Mouse (Mus musculus) forebrain, embryonic 15.5 days (tissue): ENCODE results near the gene Ergic1. TPM values are rescaled to one million over a fixed set of nuclear protein-coding genes. Genes with fewer than 3 reads are reported as not detected.

ENCODE experiments used
- ATAC-seq: fragments of 200-750 bp; cut with Nextera tagmentation; replicated peaks from 2 replicates; pipeline ENCODE4 v1.8.0; 2017; ENCODE audit warnings: mild to moderate bottlenecking, moderate TSS enrichment, moderate library complexity
- H3K27ac ChIP-seq: fragments of 300-500 bp; sonication (generic); replicated peaks from 2 replicates; pipeline ENCODE4 v1.5.1; 2015; ENCODE audit warnings: mild to moderate bottlenecking, inconsistent platforms
- H3K27me3 ChIP-seq: fragments of 300-500 bp; sonication (generic); 2 replicates; pipeline ENCODE4 v1.6.1; 2015; ENCODE audit warnings: inconsistent platforms
- H3K36me3 ChIP-seq: fragments of 300-500 bp; sonication (generic); 2 replicates; pipeline ENCODE4 v1.6.1; 2015; ENCODE audit warnings: mild to moderate bottlenecking, inconsistent platforms
- H3K4me1 ChIP-seq: fragments of 300-500 bp; sonication (generic); 2 replicates; pipeline ENCODE4 v1.6.1; 2015; ENCODE audit warnings: inconsistent platforms
- H3K4me2 ChIP-seq: fragments of 300-500 bp; sonication (generic); replicated peaks from 2 replicates; pipeline ENCODE4 v1.6.1; 2015; ENCODE audit warnings: mild to moderate bottlenecking, inconsistent platforms
- H3K4me3 ChIP-seq: fragments of 300-500 bp; sonication (generic); 2 replicates; pipeline ENCODE4 v1.5.1; 2015; ENCODE audit warnings: mild to moderate bottlenecking, inconsistent platforms
- H3K9ac ChIP-seq: fragments of 300-500 bp; sonication (generic); replicated peaks from 2 replicates; pipeline ENCODE4 v1.6.1; 2015; ENCODE audit warnings: mild to moderate bottlenecking, inconsistent platforms
- H3K9me3 ChIP-seq: fragments of 300-500 bp; sonication (generic); 2 replicates; pipeline ENCODE4 v1.6.1; 2016; ENCODE audit warnings: inconsistent platforms
- WGBS: fragments of 180-500 bp; shearing (Covaris S2); methylation state at CpG from one replicate; pipeline ENCODE4 v1.1.7; 2015; ENCODE audit warnings: mixed read lengths; 5-methylcytosine and 5-hydroxymethylcytosine counted together
- polyA plus RNA-seq: library from polyadenylated mRNA; unstranded; fragments of >200 nt; fragmentation: Nextera tagmentation; extraction: Ambion mirVana; gene quantifications from 2 replicates; pipeline ENCODE4 v1.2.1, GENCODE M21; 2015

Ergic1 gene
- polyA plus RNA-seq, 1 experiment from 2014 or later, result 98.7 TPM

DNA sequence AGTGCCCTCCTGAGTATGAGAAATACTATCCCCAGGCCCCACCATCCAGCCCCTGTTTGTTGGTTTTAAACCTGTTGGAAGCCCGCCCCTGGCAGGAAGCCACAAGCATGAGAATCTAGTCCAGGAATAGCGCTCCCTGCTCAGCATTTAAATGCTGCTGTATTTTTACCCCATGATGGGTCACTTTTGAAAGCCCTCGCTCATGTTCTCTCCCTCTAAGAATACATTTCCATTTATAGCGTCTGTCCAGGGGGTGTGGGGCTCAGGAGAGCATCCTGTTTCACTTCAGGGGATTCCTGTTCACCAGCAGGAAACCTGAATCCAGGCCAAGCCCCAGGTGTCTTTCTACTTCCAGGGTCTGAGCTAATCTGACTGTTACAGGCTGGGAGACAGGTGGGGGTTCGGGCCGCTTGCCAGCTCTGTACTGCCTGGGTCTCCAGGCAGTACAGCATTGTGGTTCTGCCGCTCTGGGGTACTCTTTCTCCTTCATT lies 34.9 kb downstream of the Ergic1 start:
- H3K27ac ChIP-seq, result peak overlapping the region; percentile 69
- 34% methylated on average over 7 of the region's 7 CpGs for WGBS

GRCm38 (mm10) chr17:26596856-26597481 lies 35.7 kb downstream of the Ergic1 start:
- H3K9ac ChIP-seq, result no peak overlapping the region
- no peaks in the 10 kb centered on the region for H3K27me3 ChIP-seq
- no peaks in the 10 kb centered on the region for H3K36me3 ChIP-seq
- peaks cover 27% of the 10 kb centered on the region for H3K4me1 ChIP-seq
- no peak overlapping the region for H3K4me2 ChIP-seq
- 79% methylated on average over 6 of the region's 6 CpGs for WGBS
- H3K27ac ChIP-seq, result peak overlapping the region; percentile 69
- ATAC-seq, result no peak
- no peaks in the 10 kb centered on the region for H3K9me3 ChIP-seq
- H3K4me3 ChIP-seq, result no peak overlapping the region

More for the DNA sequence above, 34.9 kb downstream of the Ergic1 start:
- no peaks in the 10 kb centered on the region for H3K27me3 ChIP-seq
- no peaks in the 10 kb centered on the region for H3K36me3 ChIP-seq
- no peak overlapping the region for H3K4me3 ChIP-seq
- no peak overlapping the region for H3K9ac ChIP-seq
- H3K4me2 ChIP-seq, result no peak overlapping the region
- H3K4me1 ChIP-seq, result peaks cover 19% of the 10 kb centered on the region
- peak; percentile 60; the same call in 1 of the 2 replicates for ATAC-seq
- no peaks in the 10 kb centered on the region for H3K9me3 ChIP-seq

DNA sequence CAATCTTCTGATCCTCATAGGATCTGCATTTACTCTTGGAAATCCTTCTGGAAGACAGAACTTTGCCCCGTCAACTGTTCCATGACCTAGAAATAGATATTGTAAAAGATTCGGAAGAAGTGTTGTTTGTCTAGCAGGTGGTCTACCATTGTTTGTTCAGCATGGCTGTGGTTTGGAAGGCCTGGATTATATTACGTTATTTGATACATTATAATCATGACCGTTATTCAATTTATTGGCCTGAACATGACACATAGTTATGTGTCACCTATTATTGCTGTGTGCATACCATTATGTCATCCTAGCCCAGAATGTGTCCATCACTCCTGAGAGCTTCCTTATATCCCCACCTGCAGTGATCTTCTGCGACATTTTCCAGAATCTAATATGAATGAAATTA lies 37.6 kb downstream of the Ergic1 start:
- H3K36me3 ChIP-seq, result no peaks in the 10 kb centered on the region
- H3K27ac ChIP-seq, result no peak overlapping the region
- no peak for ATAC-seq
- H3K4me3 ChIP-seq, result no peak overlapping the region
- H3K4me1 ChIP-seq, result peaks cover 33% of the 10 kb centered on the region
- H3K27me3 ChIP-seq, result no peaks in the 10 kb centered on the region
- 92% methylated on average over 5 of the region's 5 CpGs for WGBS
- no peak overlapping the region for H3K4me2 ChIP-seq
- no peak overlapping the region for H3K9ac ChIP-seq
- no peaks in the 10 kb centered on the region for H3K9me3 ChIP-seq

- H3K4me3 ChIP-seq, result no peak overlapping the region
- peaks cover 22% of the 10 kb centered on the region for H3K4me1 ChIP-seq
- no peak overlapping the region for H3K9ac ChIP-seq
- no peaks in the 10 kb centered on the region for H3K36me3 ChIP-seq
- H3K9me3 ChIP-seq, result no peaks in the 10 kb centered on the region
- no peak overlapping the region for H3K27ac ChIP-seq
- 75% methylated on average over 17 of the region's 17 CpGs for WGBS
- no peak for ATAC-seq
- no peaks in the 10 kb centered on the region for H3K27me3 ChIP-seq
- no peak overlapping the region for H3K4me2 ChIP-seq
These were observed 39.7 kb downstream of the Ergic1 start for GRCm38 (mm10) chr17:26600913-26601447.

- Histone ChIP-seq H3K27me3 (no peaks in the 10 kb centered on the region), H3K4me2 (no peak overlapping the region), H3K4me3 (no peak overlapping the region), H3K9me3 (no peaks in the 10 kb centered on the region), H3K9ac (no peak overlapping the region), H3K4me1 (peaks cover 17% of the 10 kb centered on the region), H3K27ac (no peak overlapping the region), H3K36me3 (no peaks in the 10 kb centered on the region)
- WGBS, result 78% methylated on average over 6 of the region's 6 CpGs
- ATAC-seq, result no peak
These were observed 40.2 kb downstream of the Ergic1 start for GRCm38 (mm10) chr17:26601514-26601913.

DNA sequence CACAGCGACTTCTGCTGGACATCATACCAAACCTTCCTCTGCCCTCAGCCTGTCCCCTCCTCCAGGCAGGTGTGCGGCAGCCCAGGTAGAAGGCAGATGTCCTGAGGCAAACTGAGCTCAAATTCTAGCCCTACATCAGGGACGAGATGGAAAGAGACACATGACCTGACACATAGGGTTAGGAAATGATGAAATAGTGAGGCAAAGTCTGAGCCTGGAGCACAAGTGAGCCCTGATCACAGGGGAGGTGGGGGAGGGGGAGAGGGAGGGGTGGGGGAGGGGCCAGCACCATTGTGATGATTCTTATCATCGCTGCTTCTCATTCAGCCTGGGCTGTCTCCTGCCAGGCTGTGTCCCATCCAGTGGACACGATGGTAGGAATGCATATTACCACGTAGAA lies 40.6 kb downstream of the Ergic1 start:
- 53% methylated on average over 6 of the region's 6 CpGs for WGBS

GRCm38 (mm10) chr17:26602371-26602885 lies 41.1 kb downstream of the Ergic1 start:
- Histone ChIP-seq H3K9me3 (no peaks in the 10 kb centered on the region), H3K27me3 (no peaks in the 10 kb centered on the region), H3K27ac (0 out of 2 replicates have a peak overlapping the region, but pooled peaks have one; percentile 38), H3K4me1 (peaks cover 14% of the 10 kb centered on the region), H3K4me2 (no peak overlapping the region), H3K4me3 (no peak overlapping the region), H3K9ac (no peak overlapping the region), H3K36me3 (no peaks in the 10 kb centered on the region)
- no peak for ATAC-seq
- 75% methylated on average over 12 of the region's 12 CpGs for WGBS

More for the DNA sequence above, 40.6 kb downstream of the Ergic1 start:
- Histone ChIP-seq H3K9ac (no peak overlapping the region), H3K9me3 (no peaks in the 10 kb centered on the region), H3K4me3 (no peak overlapping the region), H3K27me3 (no peaks in the 10 kb centered on the region), H3K4me1 (peaks cover 14% of the 10 kb centered on the region), H3K36me3 (no peaks in the 10 kb centered on the region), H3K4me2 (no peak overlapping the region), H3K27ac (no peak overlapping the region)
- no peak for ATAC-seq

DNA sequence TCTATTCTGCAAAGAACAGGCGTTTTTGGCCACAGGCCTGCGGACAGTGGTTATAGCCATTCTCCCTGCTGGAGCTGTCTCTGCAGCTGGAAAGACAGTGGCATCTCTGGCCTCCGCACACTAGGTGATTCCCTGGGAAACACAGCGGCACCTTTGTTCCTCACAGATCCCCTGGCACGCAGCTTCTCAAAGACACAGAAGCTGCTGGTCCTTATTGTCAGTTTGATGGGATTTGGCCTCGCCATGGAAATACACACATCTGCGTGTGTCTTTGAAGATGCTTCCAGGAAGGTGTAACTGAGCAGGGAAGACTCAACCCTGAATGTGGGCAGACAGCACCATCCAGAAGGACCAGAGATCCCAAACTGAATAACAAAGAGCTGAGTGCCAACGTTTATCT lies 42.0 kb downstream of the Ergic1 start:
- no peaks in the 10 kb centered on the region for H3K27me3 ChIP-seq
- no peaks in the 10 kb centered on the region; the same call in 1 of the 2 replicates for H3K36me3 ChIP-seq
- H3K9ac ChIP-seq, result no peak overlapping the region
- ATAC-seq, result no peak
- no peaks in the 10 kb centered on the region for H3K9me3 ChIP-seq
- 88% methylated on average over 8 of the region's 8 CpGs for WGBS
- H3K4me2 ChIP-seq, result no peak overlapping the region
- H3K4me1 ChIP-seq, result peaks cover 14% of the 10 kb centered on the region
- no peak overlapping the region for H3K4me3 ChIP-seq
- H3K27ac ChIP-seq, result 0 out of 2 replicates have a peak overlapping the region, but pooled peaks have one; percentile 38

GRCm38 (mm10) chr17:26605636-26606035 lies 44.3 kb downstream of the Ergic1 start:
- peaks cover 14% of the 10 kb centered on the region for H3K4me1 ChIP-seq
- WGBS, result 89% methylated on average over 4 of the region's 4 CpGs
- H3K27ac ChIP-seq, result no peak overlapping the region
- ATAC-seq, result no peak
- no peak overlapping the region for H3K4me2 ChIP-seq
- H3K4me3 ChIP-seq, result no peak overlapping the region
- H3K9me3 ChIP-seq, result no peaks in the 10 kb centered on the region
- no peak overlapping the region for H3K9ac ChIP-seq
- no peaks in the 10 kb centered on the region for H3K27me3 ChIP-seq
- peaks cover 9% of the 10 kb centered on the region for H3K36me3 ChIP-seq

DNA sequence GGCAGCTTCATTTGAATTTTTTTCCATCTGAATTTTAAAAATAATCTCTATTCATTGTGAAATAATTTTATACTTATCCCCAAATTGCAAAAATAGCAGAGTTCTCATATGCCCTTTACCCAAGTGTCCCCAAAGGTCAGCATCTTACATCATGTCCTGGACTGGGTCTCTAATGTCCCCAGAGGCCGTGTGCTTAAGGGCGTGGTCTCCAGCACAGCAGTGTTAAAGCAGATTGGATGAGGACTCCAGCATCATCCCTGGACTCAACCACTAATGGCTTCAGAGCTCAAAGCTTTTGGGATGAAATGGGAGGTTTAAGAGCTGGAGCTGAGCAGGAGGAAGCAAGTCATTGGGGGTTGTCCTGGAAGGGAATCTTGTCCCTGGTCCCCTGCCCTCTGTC lies 45.2 kb downstream of the Ergic1 start:
- Histone ChIP-seq H3K4me1 (peaks cover 14% of the 10 kb centered on the region; the same call in 1 of the 2 replicates), H3K36me3 (peaks cover 9% of the 10 kb centered on the region), H3K4me3 (no peak overlapping the region), H3K27me3 (no peaks in the 10 kb centered on the region), H3K4me2 (no peak overlapping the region), H3K9me3 (no peaks in the 10 kb centered on the region), H3K9ac (no peak overlapping the region), H3K27ac (no peak overlapping the region)
- ATAC-seq, result no peak
- WGBS, result 88% methylated on average over 2 of the region's 2 CpGs

- H3K36me3 ChIP-seq, result peaks cover 9% of the 10 kb centered on the region
- no peak overlapping the region for H3K27ac ChIP-seq
- H3K27me3 ChIP-seq, result no peaks in the 10 kb centered on the region
- no peak for ATAC-seq
- no peaks in the 10 kb centered on the region for H3K9me3 ChIP-seq
- H3K4me3 ChIP-seq, result no peak overlapping the region
- WGBS, result 94% methylated on average over 3 of the region's 3 CpGs
- no peak overlapping the region for H3K9ac ChIP-seq
- no peak overlapping the region for H3K4me2 ChIP-seq
- H3K4me1 ChIP-seq, result 0 out of 2 replicates have a peak, but pooled peaks cover 4% of the 10 kb centered on the region
These were observed 47.1 kb downstream of the Ergic1 start for GRCm38 (mm10) chr17:26608348-26608747.

DNA sequence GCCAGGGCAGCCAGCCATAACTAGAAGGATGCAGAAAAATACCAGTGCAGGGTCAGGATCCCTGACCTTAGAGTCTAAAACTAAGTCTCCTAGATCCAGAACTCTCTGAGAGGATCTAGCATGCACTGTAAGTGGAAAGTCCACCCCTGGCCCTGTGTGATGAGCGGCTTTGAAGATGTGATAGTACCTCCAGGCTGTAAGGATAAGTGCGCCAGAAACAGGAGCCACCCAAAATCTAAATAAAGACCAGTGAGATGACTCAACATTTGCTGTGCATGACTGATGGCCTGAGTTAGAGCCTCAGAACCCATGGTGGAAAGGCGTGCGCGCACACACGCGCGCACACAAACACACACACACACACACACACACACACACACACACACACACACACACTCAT lies 47.6 kb downstream of the Ergic1 start:
- WGBS, result 94% methylated on average over 8 of the region's 8 CpGs
- no peak for ATAC-seq
- H3K27ac ChIP-seq, result no peak overlapping the region
- peaks cover 9% of the 10 kb centered on the region for H3K36me3 ChIP-seq
- no peak overlapping the region for H3K4me2 ChIP-seq
- H3K4me3 ChIP-seq, result no peak overlapping the region
- no peaks in the 10 kb centered on the region for H3K27me3 ChIP-seq
- no peaks in the 10 kb centered on the region for H3K9me3 ChIP-seq
- no peak overlapping the region for H3K9ac ChIP-seq
- 0 out of 2 replicates have a peak, but pooled peaks cover 4% of the 10 kb centered on the region for H3K4me1 ChIP-seq
